Mouse (Mus musculus): Measurements from ENCODE around the gene D430041D05Rik. TPM values are rescaled to one million over a fixed set of nuclear protein-coding genes. Genes with fewer than 3 reads are reported as not detected.

D430041D05Rik gene
- polyA plus RNA-seq, 1 experiment from 2014 or later = 2.5 TPM

- H3K4me3 ChIP-seq (ENCODE audit: low read depth, low read length) = no peak overlapping the region
- no peaks in the 10 kb centered on the region for H3K9me3 ChIP-seq (ENCODE audit: control insufficient read depth, low read length)
- H3K36me3 ChIP-seq (ENCODE audit: control insufficient read depth, insufficient read depth, low read length) = no peaks in the 10 kb centered on the region
- no peaks in the 10 kb centered on the region for H3K27me3 ChIP-seq (ENCODE audit: control insufficient read depth, insufficient read depth, low read length)
- no peak overlapping the region for H3K9ac ChIP-seq (ENCODE audit: low read length)
- WGBS = 86% methylated on average over 9 of the region's 9 CpGs
- no peaks in the 10 kb centered on the region for H3K4me1 ChIP-seq (replicated peaks; ENCODE audit: control insufficient read depth, insufficient read depth, low read length)
- ATAC-seq (replicated peaks; ENCODE audit: low FRiP score) (no peak), DNase-seq (ENCODE audit: low spot score) (no peak)
- H3K27ac ChIP-seq (ENCODE audit: low read depth, low read length) = no peak overlapping the region
- no peak overlapping the region for H3K4me2 ChIP-seq (ENCODE audit: low read depth, low read length, severe bottlenecking)
These were observed 14.9 kb downstream of the D430041D05Rik start for GRCm38 (mm10) chr2:104395961-104396360.

DNA sequence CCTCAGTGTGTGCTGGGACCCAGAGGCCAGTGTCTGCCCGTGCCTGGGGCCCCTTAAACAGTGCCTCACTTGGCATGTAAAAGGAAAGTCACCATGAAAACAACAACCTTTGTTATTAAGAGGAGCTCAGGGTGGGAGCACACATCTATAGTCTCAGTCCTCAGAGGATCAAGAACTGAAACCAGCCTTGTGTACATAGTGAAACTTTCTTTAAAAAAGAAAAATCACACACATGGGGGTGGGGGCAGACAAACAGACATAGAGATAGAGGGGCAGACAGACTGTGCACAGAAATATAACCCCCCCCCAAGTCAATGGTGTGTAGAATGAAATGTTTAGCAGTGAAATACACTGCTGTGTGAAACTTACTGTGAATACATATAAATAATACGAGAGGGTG, 16.0 kb downstream of the D430041D05Rik start:
- no peaks in the 10 kb centered on the region for H3K27me3 ChIP-seq (ENCODE audit: control insufficient read depth, insufficient read depth, low read length)
- no peak for DNase-seq (ENCODE audit: low spot score)
- no peak for ATAC-seq (replicated peaks; ENCODE audit: low FRiP score)
- WGBS = 52% methylated on average over 2 of the region's 2 CpGs
- no peak overlapping the region for H3K9ac ChIP-seq (ENCODE audit: low read length)
- H3K9me3 ChIP-seq (ENCODE audit: control insufficient read depth, low read length) = no peaks in the 10 kb centered on the region
- no peak overlapping the region for H3K4me2 ChIP-seq (ENCODE audit: low read depth, low read length, severe bottlenecking)
- no peaks in the 10 kb centered on the region for H3K4me1 ChIP-seq (replicated peaks; ENCODE audit: control insufficient read depth, insufficient read depth, low read length)
- no peak overlapping the region for H3K27ac ChIP-seq (ENCODE audit: low read depth, low read length)
- H3K36me3 ChIP-seq (ENCODE audit: control insufficient read depth, insufficient read depth, low read length) = no peaks in the 10 kb centered on the region
- no peak overlapping the region for H3K4me3 ChIP-seq (ENCODE audit: low read depth, low read length)

GRCm38 (mm10) chr2:104392700-104393312, 18.0 kb downstream of the D430041D05Rik start:
- H3K36me3 ChIP-seq (ENCODE audit: control insufficient read depth, insufficient read depth, low read length) = no peaks in the 10 kb centered on the region
- no peak overlapping the region for H3K9ac ChIP-seq (ENCODE audit: low read length)
- DNase-seq (ENCODE audit: low spot score) (no peak), ATAC-seq (replicated peaks; ENCODE audit: low FRiP score) (no peak)
- H3K27ac ChIP-seq (ENCODE audit: low read depth, low read length) = no peak overlapping the region
- no peaks in the 10 kb centered on the region for H3K27me3 ChIP-seq (ENCODE audit: control insufficient read depth, insufficient read depth, low read length)
- no peaks in the 10 kb centered on the region for H3K9me3 ChIP-seq (ENCODE audit: control insufficient read depth, low read length)
- no peak overlapping the region for H3K4me2 ChIP-seq (ENCODE audit: low read depth, low read length, severe bottlenecking)
- no peaks in the 10 kb centered on the region for H3K4me1 ChIP-seq (replicated peaks; ENCODE audit: control insufficient read depth, insufficient read depth, low read length)
- H3K4me3 ChIP-seq (ENCODE audit: low read depth, low read length) = no peak overlapping the region
- WGBS = 84% methylated on average over 4 of the region's 4 CpGs

DNA sequence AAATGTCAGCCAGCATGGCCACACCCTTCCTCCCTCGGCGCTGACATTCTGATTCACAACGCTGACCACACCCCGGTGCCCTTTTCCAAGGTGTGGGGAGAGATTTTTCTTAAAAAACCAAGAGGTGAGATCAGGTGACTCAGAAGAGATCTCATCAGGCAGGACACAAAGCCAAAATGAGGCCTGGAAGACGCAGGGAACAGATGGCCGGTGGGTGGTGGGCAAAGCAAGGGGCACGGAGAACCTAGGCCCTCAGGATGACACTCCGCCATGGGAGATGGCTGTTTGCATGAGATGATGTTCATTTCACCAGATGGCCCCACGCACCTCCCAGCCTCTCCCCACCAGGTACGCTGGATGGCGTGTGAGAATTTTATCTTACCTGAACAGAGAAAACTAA, 21.6 kb downstream of the D430041D05Rik start:
- H3K36me3 ChIP-seq (ENCODE audit: control insufficient read depth, insufficient read depth, low read length) = no peaks in the 10 kb centered on the region
- H3K9ac ChIP-seq (ENCODE audit: low read length) = no peak overlapping the region
- H3K4me1 ChIP-seq (replicated peaks; ENCODE audit: control insufficient read depth, insufficient read depth, low read length) = no peaks in the 10 kb centered on the region
- H3K27me3 ChIP-seq (ENCODE audit: control insufficient read depth, insufficient read depth, low read length) = no peaks in the 10 kb centered on the region
- no peak overlapping the region for H3K4me3 ChIP-seq (ENCODE audit: low read depth, low read length)
- no peaks in the 10 kb centered on the region for H3K9me3 ChIP-seq (ENCODE audit: control insufficient read depth, low read length)
- DNase-seq (ENCODE audit: low spot score) (no peak), ATAC-seq (replicated peaks; ENCODE audit: low FRiP score) (no peak)
- H3K4me2 ChIP-seq (ENCODE audit: low read depth, low read length, severe bottlenecking) = no peak overlapping the region
- WGBS = 93% methylated on average over 11 of the region's 11 CpGs
- no peak overlapping the region for H3K27ac ChIP-seq (ENCODE audit: low read depth, low read length)

DNA sequence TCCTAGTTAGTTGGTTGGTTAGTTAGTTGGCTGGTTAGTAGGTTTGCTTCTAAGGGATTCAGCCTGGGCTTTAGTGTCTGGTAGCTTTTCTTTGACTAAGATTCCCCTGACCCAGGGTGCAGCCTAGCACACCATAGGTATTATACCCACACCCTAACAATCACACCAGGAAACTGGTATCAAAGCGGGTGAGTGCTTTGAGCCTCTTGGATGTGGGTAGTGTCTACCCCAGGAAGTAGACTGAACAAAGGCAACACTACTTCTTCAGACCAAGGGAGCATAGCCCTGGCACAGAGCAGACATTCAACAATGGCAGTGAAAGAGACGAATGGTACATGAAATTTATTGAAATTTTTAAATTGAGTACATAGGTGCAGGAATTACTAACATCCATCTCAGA, 24.9 kb downstream of the D430041D05Rik start:
- DNase-seq (ENCODE audit: low spot score) = no peak
- no peaks in the 10 kb centered on the region for H3K36me3 ChIP-seq (ENCODE audit: control insufficient read depth, insufficient read depth, low read length)
- no peaks in the 10 kb centered on the region for H3K27me3 ChIP-seq (ENCODE audit: control insufficient read depth, insufficient read depth, low read length)
- no peak overlapping the region for H3K9ac ChIP-seq (ENCODE audit: low read length)
- H3K4me2 ChIP-seq (ENCODE audit: low read depth, low read length, severe bottlenecking) = no peak overlapping the region
- no peaks in the 10 kb centered on the region for H3K9me3 ChIP-seq (ENCODE audit: control insufficient read depth, low read length)
- H3K4me3 ChIP-seq (ENCODE audit: low read depth, low read length) = no peak overlapping the region
- no peak overlapping the region for H3K27ac ChIP-seq (ENCODE audit: low read depth, low read length)
- H3K4me1 ChIP-seq (replicated peaks; ENCODE audit: control insufficient read depth, insufficient read depth, low read length) = no peaks in the 10 kb centered on the region
- ATAC-seq (replicated peaks; ENCODE audit: low FRiP score) = no peak
- WGBS = 84% methylated on average over 2 of the region's 2 CpGs

DNA sequence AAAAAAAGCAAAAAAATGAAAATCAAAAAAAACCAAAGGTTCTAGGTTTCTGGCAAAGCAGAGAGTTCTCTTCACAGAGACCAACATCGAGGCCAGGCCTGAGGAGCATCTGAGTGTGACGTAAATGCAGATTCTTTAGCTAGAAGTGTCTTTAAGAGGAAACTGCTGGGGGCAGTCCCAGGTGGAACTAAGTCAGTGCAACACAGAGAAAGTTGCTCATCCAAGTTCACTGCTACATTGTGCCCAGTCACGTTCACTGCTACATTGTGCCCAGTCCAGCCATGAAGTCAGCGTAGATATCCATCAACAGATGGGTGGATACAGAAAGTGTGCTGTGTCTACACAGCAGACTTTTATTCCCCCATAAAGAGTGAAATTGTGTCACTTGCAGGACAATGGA, 27.2 kb downstream of the D430041D05Rik start:
- H3K9me3 ChIP-seq (ENCODE audit: control insufficient read depth, low read length) = no peaks in the 10 kb centered on the region
- no peak overlapping the region for H3K4me3 ChIP-seq (ENCODE audit: low read depth, low read length)
- ATAC-seq (replicated peaks; ENCODE audit: low FRiP score) = no peak
- H3K36me3 ChIP-seq (ENCODE audit: control insufficient read depth, insufficient read depth, low read length) = no peaks in the 10 kb centered on the region
- 87% methylated on average over 4 of the region's 4 CpGs for WGBS
- H3K27ac ChIP-seq (ENCODE audit: low read depth, low read length) = no peak overlapping the region
- H3K4me2 ChIP-seq (ENCODE audit: low read depth, low read length, severe bottlenecking) = no peak overlapping the region
- H3K27me3 ChIP-seq (ENCODE audit: control insufficient read depth, insufficient read depth, low read length) = no peaks in the 10 kb centered on the region
- H3K9ac ChIP-seq (ENCODE audit: low read length) = no peak overlapping the region
- DNase-seq (ENCODE audit: low spot score) = no peak
- peaks cover 1% of the 10 kb centered on the region; the same call in 1 of the 2 replicates for H3K4me1 ChIP-seq (replicated peaks; ENCODE audit: control insufficient read depth, insufficient read depth, low read length)

- no peak overlapping the region for H3K27ac ChIP-seq (ENCODE audit: low read depth, low read length)
- ATAC-seq (replicated peaks; ENCODE audit: low FRiP score) = no peak
- no peak overlapping the region for H3K4me3 ChIP-seq (ENCODE audit: low read depth, low read length)
- peaks cover 1% of the 10 kb centered on the region; the same call in 1 of the 2 replicates for H3K4me1 ChIP-seq (replicated peaks; ENCODE audit: control insufficient read depth, insufficient read depth, low read length)
- no peak for DNase-seq (ENCODE audit: low spot score)
- 90% methylated on average over 6 of the region's 6 CpGs for WGBS
- no peaks in the 10 kb centered on the region for H3K27me3 ChIP-seq (ENCODE audit: control insufficient read depth, insufficient read depth, low read length)
- no peak overlapping the region for H3K9ac ChIP-seq (ENCODE audit: low read length)
- no peaks in the 10 kb centered on the region for H3K36me3 ChIP-seq (ENCODE audit: control insufficient read depth, insufficient read depth, low read length)
- no peak overlapping the region for H3K4me2 ChIP-seq (ENCODE audit: low read depth, low read length, severe bottlenecking)
- no peaks in the 10 kb centered on the region for H3K9me3 ChIP-seq (ENCODE audit: control insufficient read depth, low read length)
These were observed 28.0 kb downstream of the D430041D05Rik start for GRCm38 (mm10) chr2:104382813-104383212.

DNA sequence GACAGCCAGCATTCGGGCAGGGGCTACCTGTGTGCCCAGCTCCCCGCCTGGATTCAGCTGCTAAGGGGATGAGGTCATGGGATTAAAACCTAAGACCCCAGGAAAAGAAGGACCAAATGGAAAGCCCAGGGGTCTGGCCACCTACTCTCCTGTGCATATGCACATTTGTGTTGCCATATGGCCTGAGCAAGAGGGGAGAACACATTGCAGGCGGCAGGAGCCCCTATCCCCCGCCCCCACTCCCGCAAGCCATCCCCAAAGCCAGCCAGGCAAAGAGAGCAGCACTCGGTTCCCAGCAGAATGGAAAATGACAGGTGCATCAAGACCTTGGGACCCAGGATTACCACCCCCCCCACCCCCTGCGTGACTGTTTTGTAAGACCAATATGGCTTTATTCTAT, 31.5 kb downstream of the D430041D05Rik start:
- H3K9me3 ChIP-seq (ENCODE audit: control insufficient read depth, low read length) = no peaks in the 10 kb centered on the region
- no peak overlapping the region for H3K4me3 ChIP-seq (ENCODE audit: low read depth, low read length)
- ATAC-seq (replicated peaks; ENCODE audit: low FRiP score) (0 out of 2 replicates have a peak, but pooled peaks have one; percentile 18), DNase-seq (ENCODE audit: low spot score) (no peak)
- WGBS = 20% methylated on average over 7 of the region's 7 CpGs
- no peak overlapping the region for H3K27ac ChIP-seq (ENCODE audit: low read depth, low read length)
- no peak overlapping the region for H3K4me2 ChIP-seq (ENCODE audit: low read depth, low read length, severe bottlenecking)
- H3K36me3 ChIP-seq (ENCODE audit: control insufficient read depth, insufficient read depth, low read length) = no peaks in the 10 kb centered on the region
- no peak overlapping the region for H3K9ac ChIP-seq (ENCODE audit: low read length)
- H3K27me3 ChIP-seq (ENCODE audit: control insufficient read depth, insufficient read depth, low read length) = no peaks in the 10 kb centered on the region
- H3K4me1 ChIP-seq (replicated peaks; ENCODE audit: control insufficient read depth, insufficient read depth, low read length) = peaks cover 1% of the 10 kb centered on the region; the same call in 1 of the 2 replicates

DNA sequence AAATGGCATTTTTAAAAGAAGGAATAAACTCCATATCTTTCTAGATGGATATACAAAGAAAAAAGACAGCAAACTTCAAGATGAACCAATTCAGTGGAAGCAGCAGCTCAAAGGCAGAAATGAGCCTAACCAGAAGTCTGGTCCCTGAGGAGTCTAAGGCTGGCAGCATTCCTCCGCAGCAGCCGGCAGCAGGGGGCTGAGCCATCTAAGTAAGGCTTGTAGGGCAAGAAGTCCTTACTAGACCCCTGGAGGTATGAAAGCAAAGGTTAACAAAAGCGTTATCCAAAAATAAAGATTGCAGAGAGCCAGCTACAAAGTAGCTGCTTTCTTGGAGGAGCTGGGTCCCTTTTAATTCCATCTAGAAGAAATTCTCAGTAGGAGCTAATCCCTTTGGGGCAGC, 32.0 kb downstream of the D430041D05Rik start:
- Histone ChIP-seq H3K27ac (ENCODE audit: low read depth, low read length) (no peak overlapping the region), H3K4me2 (ENCODE audit: low read depth, low read length, severe bottlenecking) (no peak overlapping the region), H3K9ac (ENCODE audit: low read length) (no peak overlapping the region), H3K27me3 (ENCODE audit: control insufficient read depth, insufficient read depth, low read length) (no peaks in the 10 kb centered on the region), H3K4me3 (ENCODE audit: low read depth, low read length) (no peak overlapping the region), H3K9me3 (ENCODE audit: control insufficient read depth, low read length) (no peaks in the 10 kb centered on the region), H3K4me1 (replicated peaks; ENCODE audit: control insufficient read depth, insufficient read depth, low read length) (peaks cover 1% of the 10 kb centered on the region; the same call in 1 of the 2 replicates), H3K36me3 (ENCODE audit: control insufficient read depth, insufficient read depth, low read length) (no peaks in the 10 kb centered on the region)
- DNase-seq (ENCODE audit: low spot score) = no peak
- WGBS = 9% methylated on average over 3 of the region's 3 CpGs
- ATAC-seq (replicated peaks; ENCODE audit: low FRiP score) = no peak
